Mouse (Mus musculus): ENCODE measurements around the gene Nebl.

Gene Nebl

DNA sequence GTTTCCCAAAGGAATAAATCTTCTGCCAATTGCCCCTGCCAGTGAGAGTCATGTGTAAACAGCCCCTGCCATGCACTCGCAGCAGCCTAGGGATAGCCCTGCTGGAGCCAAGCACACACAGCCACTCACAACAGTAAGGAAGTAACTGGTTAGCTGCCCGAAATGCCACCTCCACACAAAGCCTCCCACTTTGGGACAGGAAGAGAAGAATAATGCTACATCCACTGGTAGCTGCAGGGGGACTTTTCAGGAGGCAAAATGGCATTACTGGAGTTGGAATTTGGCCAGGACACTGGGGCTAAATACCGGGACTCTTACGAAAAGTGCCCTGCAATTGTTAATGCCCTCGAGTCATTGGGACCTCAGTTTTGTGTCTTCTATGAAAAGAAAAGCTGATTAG lies 92.6 kb downstream of the Nebl start:
- WGBS = 31% methylated on average over 5 of the region's 5 CpGs

DNA sequence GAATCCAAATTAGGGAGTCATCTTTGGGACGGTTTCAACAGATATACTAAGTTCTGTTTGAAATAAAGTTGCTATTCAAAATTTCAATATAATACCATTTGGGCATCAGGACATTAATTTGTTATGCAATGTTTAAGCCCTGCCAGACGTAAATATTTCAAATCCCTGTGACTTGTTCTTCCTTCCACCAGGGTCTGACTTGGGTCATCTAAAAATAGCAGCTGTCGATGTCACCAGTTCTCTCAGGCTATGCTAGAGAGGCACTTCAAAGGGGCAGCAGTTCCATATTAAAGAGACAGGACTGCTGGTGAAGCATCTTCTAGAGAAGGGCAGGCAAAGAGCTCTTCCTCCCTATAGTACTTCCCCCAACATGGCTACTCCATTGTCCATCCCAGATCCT lies 107.3 kb downstream of the Nebl start:
- WGBS = 78% methylated on average over 3 of the region's 3 CpGs

DNA sequence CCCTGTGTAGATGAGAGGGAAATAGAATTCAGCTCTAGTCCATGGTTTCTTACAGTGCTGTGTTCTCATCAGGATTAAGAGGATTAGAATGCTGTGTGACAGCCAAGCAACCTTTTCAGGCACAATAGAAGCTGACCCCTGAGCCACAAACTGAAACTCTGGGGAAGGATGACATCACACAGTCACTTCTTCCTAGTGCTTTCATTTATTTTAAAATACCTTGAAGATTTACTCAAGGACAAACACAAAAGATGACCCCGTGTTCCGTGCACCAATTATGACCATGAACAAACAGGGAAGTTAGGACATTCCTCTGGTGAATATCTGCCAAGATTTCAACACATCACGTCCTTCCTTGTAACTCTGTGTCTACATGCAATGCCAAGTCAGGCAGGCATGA lies 121.0 kb downstream of the Nebl start:
- 62% methylated on average over 3 of the region's 3 CpGs for WGBS

DNA sequence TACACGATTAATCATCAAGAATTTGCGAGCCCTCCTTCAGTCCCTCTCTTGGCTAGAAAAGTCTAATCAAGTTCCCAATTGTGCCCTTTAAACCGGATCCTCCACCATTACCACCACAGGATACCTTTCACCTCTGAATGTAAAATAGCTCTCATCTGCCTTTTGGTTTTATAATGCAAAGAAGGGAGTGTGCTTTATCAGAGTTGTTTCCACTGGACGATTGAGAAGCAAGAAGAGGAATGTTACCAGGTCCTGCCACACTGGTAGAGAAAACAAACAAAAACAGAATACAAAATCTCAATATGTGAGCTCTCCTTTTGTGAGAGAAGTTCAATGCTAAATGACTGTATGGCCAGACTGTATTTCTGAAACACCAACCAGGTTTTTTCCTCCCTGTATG lies 127.7 kb downstream of the Nebl start:
- 80% methylated on average over 4 of the region's 4 CpGs for WGBS

DNA sequence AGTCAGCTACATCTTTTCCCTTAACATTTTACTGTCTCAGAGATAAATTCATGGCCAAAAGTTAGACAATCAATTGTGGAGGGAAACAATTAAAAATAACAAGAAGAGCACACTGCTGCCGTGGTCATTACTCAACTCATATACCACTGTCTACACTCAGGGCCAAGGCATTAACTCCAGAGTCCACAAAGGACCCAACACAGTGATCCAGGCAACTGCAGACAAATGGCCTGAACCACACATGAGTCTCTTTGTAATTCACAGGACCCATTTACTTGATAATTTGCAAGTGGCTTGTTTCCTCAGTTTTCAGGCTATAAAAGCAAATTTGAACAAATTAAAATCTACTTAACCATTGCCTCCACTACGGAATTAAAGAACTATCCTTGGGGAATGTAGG lies 130.6 kb downstream of the Nebl start:
- WGBS = 78% methylated on average over 2 of the region's 2 CpGs

DNA sequence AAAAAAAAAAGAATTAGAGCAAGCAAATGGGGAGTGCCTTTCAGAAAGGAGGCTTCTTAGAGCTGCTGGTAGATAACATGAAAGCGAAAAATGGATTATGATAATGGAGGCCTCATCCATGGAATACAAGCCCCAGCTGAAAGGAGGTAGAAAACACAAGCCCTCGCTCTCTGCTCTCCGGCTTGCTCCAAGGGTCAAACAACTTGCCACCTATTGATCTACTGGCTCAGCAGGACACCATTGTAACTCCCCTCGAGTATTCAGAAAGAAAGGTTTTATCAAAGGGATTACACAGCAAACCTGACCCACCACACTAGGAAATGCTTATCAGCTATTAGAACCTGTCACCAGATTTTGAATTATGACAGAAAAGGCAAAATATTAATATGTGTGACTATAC lies 131.4 kb downstream of the Nebl start:
- 79% methylated on average over 4 of the region's 4 CpGs for WGBS

DNA sequence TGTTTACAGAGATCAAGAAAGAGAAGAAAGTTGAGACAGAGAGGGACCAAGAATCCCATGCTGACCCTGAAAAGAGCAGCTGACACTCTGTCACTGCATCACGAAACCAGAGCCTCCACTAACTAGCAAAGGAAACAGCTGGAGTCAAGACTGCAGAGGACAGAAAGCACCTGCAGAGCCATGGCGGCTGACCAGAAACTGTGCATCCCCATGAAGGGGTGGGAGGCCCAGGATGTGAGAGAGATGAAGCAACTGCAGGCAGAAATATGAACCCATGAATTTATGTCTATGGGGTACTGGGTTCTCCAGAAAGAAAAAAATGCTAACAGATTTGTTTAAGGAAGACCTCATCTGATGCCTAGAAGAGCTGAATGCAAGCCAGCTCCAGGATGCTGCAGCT lies 133.3 kb downstream of the Nebl start:
- 56% methylated on average over 2 of the region's 2 CpGs for WGBS

DNA sequence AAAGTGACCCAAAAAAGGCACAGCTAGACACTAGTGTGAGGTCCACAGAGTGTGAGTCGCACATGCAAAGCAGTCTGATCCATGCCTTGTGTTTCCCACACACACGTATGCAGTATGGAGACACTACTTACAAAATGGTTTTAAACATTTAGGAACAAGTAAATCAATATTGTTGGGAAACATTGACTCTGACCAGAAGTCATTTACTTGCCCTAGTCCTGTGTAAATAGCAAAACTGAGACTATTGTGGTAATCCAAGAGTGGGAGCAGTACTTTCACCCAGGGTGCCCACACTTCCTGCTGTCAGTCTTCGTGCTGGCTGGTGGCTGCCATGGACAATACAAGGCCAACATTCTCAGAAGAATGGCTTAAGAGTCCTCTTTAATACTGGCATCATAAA lies 141.6 kb downstream of the Nebl start:
- 93% methylated on average over 3 of the region's 3 CpGs for WGBS

DNA sequence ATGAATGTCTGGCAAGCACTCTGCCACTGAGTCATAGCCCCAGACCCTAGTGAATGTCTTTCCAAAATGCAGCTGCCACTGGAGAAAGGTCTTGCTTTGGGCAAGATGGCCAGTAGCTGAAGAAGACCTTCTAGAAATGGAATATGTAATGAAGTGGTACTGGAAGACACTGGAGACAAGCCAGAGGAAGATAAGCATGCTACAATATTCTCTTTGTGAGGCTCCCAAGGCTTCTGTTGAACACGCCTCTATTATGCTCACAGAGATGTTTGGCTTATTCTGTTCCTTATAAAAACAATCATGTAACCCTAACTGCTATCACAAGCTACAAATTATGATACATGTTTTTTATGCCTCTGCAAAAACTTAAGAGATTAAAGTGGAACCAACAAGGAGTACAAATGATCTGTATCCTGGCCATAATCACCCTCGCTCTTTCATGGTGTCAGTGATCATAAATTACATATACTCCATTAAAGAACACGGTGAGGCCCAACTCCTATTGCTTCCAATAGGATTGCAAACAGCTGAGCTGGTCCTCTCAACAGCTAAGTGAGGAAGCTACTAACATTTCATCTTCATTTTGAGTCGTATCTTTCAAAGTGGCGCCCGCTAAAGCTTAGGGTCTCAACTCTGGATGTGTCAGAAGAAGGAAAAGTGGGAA lies 145.8 kb downstream of the Nebl start:
- 82% methylated on average over 6 of the region's 6 CpGs for WGBS

DNA sequence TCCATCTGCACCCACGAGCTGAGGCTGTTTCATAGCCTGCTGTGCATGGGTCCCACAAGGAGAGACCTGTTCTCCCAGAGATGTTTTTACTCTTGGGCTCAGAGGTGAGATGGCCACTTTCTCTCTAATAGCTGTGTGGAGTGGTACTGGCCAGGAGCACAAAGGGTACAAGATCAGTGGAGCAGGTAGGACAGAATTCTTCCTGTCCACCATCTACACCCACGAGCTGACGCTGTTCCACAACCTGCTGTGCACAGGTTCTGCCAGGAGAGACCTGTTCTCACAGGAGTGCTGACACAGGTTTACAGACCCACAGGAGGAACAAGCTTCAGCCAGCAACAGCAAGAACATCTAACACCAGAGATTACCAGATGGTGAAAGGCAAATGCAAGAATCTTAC lies 155.6 kb downstream of the Nebl start:
- 79% methylated on average over 3 of the region's 3 CpGs for WGBS

DNA sequence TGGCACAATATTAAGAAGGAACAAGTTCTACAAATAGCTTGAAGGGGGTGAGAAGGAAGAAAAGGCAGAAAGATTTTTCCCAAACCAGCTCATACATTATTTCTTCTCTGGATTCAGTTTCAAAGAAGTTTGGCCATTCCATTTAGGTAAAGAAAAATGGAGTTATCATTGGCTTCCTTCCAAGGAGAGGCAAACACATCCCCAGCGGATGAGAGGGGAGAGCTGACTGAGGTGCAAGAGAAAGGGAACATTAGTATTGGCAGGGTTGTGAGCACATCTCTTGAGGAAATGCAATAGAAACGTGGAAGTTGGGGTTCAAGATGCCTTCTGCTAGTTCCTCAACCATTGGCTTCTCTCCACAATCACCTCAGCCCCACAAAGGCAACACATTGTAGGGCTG lies 159.5 kb downstream of the Nebl start:
- 60% methylated on average over 2 of the region's 2 CpGs for WGBS

DNA sequence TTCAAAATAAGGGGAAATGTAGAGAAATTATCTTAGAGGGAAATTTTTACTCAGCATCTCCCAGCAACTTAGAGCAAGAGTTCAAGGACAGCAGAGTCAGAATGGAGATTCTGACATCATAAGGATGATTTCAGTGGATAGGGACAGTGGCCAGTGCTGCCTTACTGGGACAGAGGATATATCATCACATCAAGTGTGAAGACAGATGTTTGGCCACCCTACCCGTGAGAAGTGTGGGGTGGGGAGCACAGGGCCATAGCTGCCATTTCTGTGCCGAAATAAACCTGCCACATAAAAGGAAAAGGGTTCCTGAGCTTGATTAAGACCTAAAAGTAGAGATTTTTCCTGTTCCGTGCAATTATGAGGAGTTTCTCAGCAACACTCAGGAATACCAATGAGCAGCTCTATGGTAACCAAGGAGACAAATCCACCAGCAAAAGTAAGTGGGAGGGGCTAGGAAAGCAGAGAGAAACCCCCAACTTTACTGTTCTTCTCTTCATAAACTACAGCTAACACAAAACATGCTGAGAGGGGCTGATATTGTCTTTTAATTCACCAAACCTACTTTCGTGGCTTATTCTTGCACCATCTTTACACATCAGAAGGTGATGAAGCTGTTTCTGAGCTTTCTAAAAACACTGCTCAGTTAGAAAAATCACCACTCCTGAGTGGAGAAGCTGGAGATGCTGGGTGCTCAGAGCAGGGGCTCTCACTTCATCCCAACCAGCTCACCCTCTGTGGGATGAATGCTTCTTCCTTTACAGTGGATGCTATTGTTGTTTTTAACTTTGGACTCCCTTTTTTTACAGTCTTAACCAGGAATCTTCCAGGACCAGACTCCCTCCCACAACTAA lies 172.1 kb downstream of the Nebl start:
- 26% methylated on average over 4 of the region's 4 CpGs for WGBS

DNA sequence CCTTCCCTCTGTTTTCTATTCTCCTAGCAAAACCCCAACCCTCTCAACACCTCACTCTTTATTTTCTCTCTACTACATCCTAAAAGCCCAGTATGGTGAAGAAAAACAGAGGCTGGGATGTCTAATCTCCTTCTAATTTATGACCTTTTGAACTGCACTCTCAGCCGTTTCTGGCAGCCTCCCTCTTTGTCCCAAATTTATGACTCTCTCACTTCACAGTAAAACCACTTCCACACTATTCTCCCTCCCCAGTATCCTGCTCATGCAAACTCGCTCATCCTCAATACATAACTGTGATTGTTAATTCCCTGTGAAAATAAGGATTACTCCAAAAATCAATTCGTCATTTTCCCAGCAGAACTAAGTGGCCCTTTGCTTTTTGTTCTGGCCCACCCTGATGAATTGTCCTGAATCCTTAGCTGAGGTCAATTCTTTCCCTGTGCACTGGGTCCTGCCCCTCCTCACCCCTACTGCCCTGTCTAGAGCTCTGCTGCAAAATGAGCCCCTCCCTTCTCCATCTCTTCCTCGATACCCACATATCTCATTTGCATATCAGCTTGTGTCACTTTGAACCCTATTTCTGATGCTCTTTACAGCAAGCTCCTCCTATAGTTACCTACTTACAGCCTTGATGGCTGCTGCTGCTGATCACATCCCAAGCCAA lies 181.2 kb downstream of the Nebl start:
- 63% methylated on average over 4 of the region's 4 CpGs for WGBS

DNA sequence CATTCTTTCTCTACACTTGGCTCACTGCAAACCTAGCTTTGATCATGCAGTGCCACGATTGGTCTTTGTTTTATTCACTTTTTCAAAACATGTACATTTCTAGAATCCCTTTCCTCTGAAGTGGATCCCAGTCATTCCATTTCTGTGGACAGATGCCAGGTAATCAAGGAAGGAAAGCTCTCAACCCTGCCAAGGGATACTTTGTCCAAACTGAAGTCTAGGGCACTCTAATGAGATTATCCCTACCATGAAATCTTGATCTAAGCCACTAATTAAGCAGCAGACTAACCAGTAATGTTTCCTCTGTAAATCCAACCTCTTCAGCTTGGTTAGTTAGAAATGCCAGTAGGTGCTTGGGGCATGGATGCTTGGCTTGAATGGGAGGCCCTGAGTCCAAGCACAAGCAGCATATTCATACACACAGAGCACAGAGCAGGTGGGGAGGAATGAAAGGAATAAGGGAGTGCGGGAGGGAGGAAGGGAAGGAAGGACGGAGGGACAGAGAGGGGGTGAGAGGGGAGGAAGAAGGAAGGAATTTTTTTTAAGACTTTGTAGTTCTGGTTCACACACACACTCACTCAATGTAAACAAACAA lies 184.8 kb downstream of the Nebl start:
- WGBS = 55% methylated on average over 3 of the region's 3 CpGs

DNA sequence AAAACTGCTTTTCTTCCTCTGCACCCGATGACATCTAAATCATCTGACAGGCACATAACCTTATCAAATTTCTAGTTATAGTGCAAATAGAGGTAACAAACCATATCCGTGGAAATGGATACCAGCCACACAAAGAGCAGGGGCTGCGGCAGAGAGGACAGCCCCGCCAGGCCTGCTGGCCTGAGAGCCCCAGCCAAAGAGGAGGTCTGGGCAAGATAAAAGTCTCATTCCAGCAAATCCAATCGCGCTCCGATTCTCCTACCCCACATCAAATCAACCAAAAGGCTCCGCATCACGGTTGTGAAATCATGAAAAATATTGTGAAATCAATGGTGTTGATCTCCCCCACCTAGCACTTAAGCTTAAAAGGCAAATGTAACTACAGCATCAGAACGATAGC lies 191.5 kb downstream of the Nebl start:
- WGBS = 91% methylated on average over 10 of the region's 10 CpGs

DNA sequence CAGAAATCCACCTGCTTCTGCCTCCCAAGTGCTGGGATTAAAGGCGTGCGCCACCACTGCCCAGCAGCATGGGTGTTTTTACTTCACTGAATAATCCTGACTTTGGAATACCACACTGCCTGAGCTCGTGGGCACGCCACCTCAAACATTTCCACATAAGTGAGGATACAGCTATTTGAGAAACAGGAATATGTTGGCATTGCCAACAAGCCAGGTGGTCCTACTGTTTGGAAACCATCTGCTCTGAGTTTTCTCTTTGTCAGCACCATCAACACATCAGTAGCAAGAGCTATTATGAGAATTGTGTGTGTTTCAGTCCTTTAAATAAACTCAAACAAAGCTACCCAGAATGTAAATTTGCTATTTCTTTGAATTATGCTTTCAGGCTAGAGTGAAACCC lies 192.8 kb downstream of the Nebl start:
- WGBS = 60% methylated on average over 4 of the region's 4 CpGs

DNA sequence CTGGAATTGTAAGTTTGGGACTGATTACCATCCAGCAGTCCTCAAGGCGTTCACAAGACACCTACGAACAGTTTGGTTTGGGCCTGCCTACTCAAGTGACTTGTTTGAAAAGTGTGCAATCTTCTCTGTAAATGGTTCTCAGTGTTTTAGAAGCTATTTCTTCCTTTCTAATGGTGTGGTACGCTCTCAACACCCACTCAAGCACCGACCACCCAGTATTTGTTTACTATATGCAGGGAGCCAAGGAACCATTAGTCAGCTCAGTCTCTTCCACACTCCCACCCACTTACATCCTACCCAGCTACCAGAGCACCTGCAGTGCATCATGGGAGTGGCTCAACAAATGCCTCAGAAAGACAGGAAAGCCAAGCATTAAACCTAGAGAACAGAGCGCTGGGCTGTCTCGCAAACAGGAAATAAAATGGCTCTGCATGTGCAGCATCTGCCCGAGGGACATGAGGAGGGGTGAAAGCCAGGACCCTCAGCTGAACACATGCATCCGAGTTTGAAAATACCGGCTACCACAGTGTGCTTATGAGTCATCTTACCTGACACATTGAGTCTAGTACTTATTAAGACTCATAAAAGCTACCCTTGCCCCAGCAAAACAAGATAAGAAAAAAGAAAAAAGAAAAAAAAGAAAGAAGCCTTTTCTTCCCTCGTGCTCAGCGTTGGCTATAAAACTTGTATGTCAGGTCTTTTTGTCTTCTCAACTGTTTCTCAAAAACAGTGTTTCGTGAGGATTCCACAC lies 199.7 kb downstream of the Nebl start:
- 55% methylated on average over 12 of the region's 12 CpGs for WGBS

DNA sequence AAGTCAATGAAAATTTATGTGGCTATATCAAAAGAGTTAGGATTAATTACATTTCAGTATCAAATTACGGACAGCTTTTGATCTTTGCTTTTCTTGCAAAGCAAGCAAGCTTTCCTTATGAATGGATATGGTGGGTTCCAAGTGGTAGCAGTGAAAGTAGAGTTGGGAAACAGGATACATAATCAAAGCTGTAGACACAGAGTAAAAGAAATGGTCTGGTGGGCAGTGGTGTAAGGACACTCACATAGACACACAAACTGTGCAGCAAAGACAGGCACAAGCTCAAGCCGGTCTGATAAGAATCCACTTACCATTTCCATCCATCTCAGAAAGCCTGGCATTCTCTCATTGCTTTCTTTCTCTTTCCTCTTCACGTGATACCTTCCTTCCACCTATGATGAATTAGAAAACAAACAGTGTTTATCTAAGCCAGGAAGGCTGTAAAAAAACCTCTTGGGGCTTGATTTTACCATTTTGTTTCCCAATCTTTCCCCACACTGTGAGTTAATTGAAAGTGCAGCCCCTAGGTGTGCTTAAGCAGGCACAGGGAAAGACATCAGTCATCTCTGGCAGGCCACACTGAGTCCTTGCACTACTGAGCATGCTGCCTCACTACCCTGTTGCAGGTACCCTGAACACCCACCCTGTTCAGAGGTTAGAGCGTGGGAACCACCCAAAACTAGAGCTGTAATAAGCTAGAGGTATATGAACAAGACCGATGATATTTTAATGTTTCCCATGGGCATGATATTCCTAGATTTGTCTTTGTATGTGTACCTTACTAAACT lies 205.3 kb downstream of the Nebl start:
- WGBS = 92% methylated on average over 5 of the region's 5 CpGs

DNA sequence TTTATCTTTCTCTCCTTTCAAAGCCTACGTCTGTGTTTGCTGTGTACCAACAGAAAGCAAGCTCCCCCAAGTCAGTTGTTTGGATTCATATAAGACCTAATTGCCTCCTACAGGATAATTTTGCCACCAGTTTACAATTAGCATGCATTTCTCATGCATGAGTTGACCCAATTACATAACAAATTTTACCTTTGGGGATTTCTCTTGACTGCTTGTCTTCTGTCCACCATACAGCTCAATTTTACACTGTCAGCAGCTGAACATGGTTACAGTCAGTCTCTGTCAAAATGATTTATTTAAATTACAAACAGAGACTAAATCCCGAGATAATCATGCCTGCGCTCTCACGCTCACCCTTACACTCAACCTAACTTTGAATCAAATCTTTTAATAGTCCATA lies 206.1 kb downstream of the Nebl start:
- 87% methylated on average over 4 of the region's 4 CpGs for WGBS

DNA sequence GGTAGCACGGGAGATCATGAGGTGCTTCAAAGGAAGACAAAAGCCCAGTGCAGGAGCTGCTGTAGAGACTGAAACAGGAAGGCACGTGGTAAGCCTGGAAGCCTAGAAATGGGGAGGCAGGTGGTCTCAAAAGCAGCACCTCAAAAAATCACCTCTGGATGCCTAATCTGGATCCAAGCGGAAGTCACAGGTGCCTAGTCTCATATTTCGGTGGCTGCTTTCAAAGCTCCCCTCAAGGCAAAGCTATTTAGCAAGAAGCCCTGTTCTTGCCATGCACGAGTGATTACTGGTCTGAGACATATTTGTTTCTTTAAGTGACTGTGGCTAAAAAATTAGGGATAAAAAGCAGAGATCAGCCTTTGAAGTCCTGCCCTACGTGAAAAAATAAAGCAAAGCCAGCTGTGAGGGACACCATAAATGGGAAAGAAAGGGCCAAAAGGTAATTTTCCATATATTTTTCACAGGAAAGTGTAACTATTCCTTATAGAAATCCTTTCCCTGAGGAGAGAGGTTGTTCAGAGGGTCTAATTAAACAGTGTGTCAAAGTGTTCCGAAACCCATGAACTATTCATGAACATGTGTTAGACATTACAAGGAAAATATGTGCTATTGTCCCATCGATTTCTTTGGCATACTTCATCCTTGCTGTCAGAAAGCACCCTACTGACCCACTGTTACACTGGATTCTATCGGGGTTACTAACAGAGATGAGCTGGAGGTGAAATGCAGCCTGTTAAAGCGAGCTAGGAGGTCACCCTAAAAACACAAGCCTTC lies 206.9 kb downstream of the Nebl start:
- WGBS = 80% methylated on average over 10 of the region's 10 CpGs

All from cerebral cortex, adult 2 months (tissue).